Mouse (Mus musculus) limb, embryonic 13.5 days (tissue): ENCODE data around the gene Gm17349. TPM values are rescaled to one million over a fixed set of nuclear protein-coding genes. Genes with fewer than 3 reads are reported as not detected.

Experiments used
- ATAC-seq: fragments of 200-750 bp; cut with Nextera tagmentation; 2 replicates; pipeline ENCODE4 v1.8.0; 2017; ENCODE audit warnings: low read depth, moderate number of reproducible peaks, moderate TSS enrichment; ENCODE audit not compliant: low FRiP score
- H3K27ac ChIP-seq: fragments of 300-500 bp; sonication (generic); 2 replicates; pipeline ENCODE4 v1.5.1; 2015; ENCODE audit warnings: inconsistent platforms, mild to moderate bottlenecking, moderate library complexity
- H3K27me3 ChIP-seq: fragments of 300-500 bp; sonication (generic); 2 replicates; pipeline ENCODE4 v1.6.1; 2015; ENCODE audit warnings: mild to moderate bottlenecking, inconsistent platforms
- H3K36me3 ChIP-seq: fragments of 300-500 bp; sonication (generic); 2 replicates; pipeline ENCODE4 v1.6.1; 2015; ENCODE audit warnings: inconsistent platforms, mild to moderate bottlenecking, moderate library complexity
- H3K4me1 ChIP-seq: fragments of 300-500 bp; sonication (generic); 2 replicates; pipeline ENCODE4 v1.6.1; 2015; ENCODE audit warnings: inconsistent platforms
- H3K4me2 ChIP-seq: fragments of 300-500 bp; sonication (generic); replicated peaks from 2 replicates; pipeline ENCODE4 v1.6.1; 2015; ENCODE audit warnings: inconsistent platforms, mild to moderate bottlenecking, moderate library complexity
- H3K4me3 ChIP-seq: fragments of 300-500 bp; sonication (generic); 2 replicates; pipeline ENCODE4 v1.5.1; 2015; ENCODE audit warnings: moderate library complexity, mild to moderate bottlenecking, inconsistent platforms
- H3K9ac ChIP-seq: fragments of 300-500 bp; sonication (generic); 2 replicates; pipeline ENCODE4 v1.6.1; 2015; ENCODE audit warnings: mild to moderate bottlenecking, inconsistent platforms
- H3K9me3 ChIP-seq: fragments of 300-500 bp; sonication (generic); 2 replicates; pipeline ENCODE4 v1.6.1; 2016; ENCODE audit warnings: inconsistent platforms
- WGBS: fragments of 180-500 bp; shearing (Covaris S2); methylation state at CpG from one replicate; pipeline ENCODE4 v1.1.7; 2015; 5-methylcytosine and 5-hydroxymethylcytosine counted together
- polyA plus RNA-seq: library from polyadenylated mRNA; unstranded; fragments of >200 nt; fragmentation: Nextera tagmentation; extraction: Ambion mirVana; gene quantifications from 2 replicates; pipeline ENCODE4 v1.2.1, GENCODE M21; 2015

Gene Gm17349
- polyA plus RNA-seq, 1 experiment from 2014 or later, result not detected

GRCm38 (mm10) chr15:99715982-99716746 lies 10.9 kb upstream of the Gm17349 start:
- Histone ChIP-seq H3K4me3 (no peak overlapping the region), H3K27me3 (no peaks in the 10 kb centered on the region), H3K9ac (no peak overlapping the region), H3K36me3 (peaks cover 61% of the 10 kb centered on the region), H3K4me2 (no peak overlapping the region), H3K4me1 (peaks cover 11% of the 10 kb centered on the region; the same call in 1 of the 2 replicates), H3K27ac (no peak overlapping the region), H3K9me3 (no peaks in the 10 kb centered on the region)
- WGBS, result 67% methylated on average over 11 of the region's 11 CpGs
- no peak for ATAC-seq

GRCm38 (mm10) chr15:99715361-99715865 lies 10.1 kb upstream of the Gm17349 start:
- no peak for ATAC-seq
- no peaks in the 10 kb centered on the region for H3K9me3 ChIP-seq
- 80% methylated on average over 13 of the region's 13 CpGs for WGBS
- no peak overlapping the region for H3K4me3 ChIP-seq
- H3K27ac ChIP-seq, result no peak overlapping the region
- H3K36me3 ChIP-seq, result peaks cover 63% of the 10 kb centered on the region
- H3K4me1 ChIP-seq, result peaks cover 11% of the 10 kb centered on the region; the same call in 1 of the 2 replicates
- no peak overlapping the region for H3K4me2 ChIP-seq
- no peaks in the 10 kb centered on the region for H3K27me3 ChIP-seq
- H3K9ac ChIP-seq, result no peak overlapping the region

DNA sequence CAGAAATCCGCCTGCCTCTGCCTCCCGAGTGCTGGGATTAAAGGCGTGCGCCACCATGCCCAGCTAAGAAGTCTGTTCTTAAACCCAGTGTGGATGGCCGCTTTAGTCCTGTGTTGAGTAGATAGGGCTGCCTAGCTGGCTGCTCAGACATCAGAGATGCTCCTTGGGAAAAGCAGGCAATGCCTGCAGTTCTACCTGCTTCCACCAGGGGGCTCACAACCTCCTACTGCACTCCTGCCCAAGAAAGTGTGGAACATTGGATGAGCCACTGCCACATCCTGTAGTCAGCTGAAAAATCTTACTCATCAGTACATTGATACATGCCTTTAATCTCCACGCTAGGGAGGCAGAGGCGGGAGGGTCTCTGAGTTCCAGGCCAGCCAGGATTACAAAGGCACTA lies 9.6 kb upstream of the Gm17349 start:
- Histone ChIP-seq H3K27ac (no peak overlapping the region), H3K4me3 (no peak overlapping the region), H3K4me2 (no peak overlapping the region), H3K36me3 (peaks cover 68% of the 10 kb centered on the region), H3K27me3 (no peaks in the 10 kb centered on the region), H3K9me3 (no peaks in the 10 kb centered on the region), H3K9ac (no peak overlapping the region), H3K4me1 (peaks cover 11% of the 10 kb centered on the region; the same call in 1 of the 2 replicates)
- peak; percentile 22; the same call in 1 of the 2 replicates for ATAC-seq
- WGBS, result 55% methylated on average over 7 of the region's 7 CpGs

- WGBS, result 72% methylated on average over 4 of the region's 4 CpGs
- H3K9ac ChIP-seq, result no peak overlapping the region
- H3K4me3 ChIP-seq, result no peak overlapping the region
- no peaks in the 10 kb centered on the region for H3K27me3 ChIP-seq
- no peak overlapping the region for H3K4me2 ChIP-seq
- peaks cover 74% of the 10 kb centered on the region for H3K36me3 ChIP-seq
- peak overlapping the region; percentile 15; the same call in 1 of the 2 replicates for H3K27ac ChIP-seq
- H3K4me1 ChIP-seq, result peaks cover 11% of the 10 kb centered on the region; the same call in 1 of the 2 replicates
- no peak for ATAC-seq
- no peaks in the 10 kb centered on the region for H3K9me3 ChIP-seq
Observed at GRCm38 (mm10) chr15:99714206-99714605, 8.9 kb upstream of the Gm17349 start.

DNA sequence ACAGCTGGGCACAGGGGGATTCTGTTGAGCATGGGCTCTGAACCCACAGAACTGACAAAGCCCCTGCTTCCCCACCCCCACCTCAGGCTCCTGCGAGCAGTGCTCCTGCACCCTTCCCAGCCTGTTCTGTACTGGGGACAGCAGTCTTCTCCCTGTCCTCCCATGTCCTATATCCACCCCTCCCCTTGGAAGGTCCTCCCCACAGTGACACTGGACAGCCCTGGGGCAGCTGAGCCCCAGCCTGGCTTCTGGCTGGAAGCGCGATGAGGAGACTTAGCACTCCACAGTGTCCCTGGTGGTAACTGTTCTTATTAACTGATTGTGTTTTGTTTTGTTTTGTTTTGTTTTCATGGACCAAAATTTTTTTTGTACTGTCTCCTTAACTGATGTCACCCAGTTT lies 8.3 kb upstream of the Gm17349 start:
- WGBS, result 88% methylated on average over 3 of the region's 3 CpGs

DNA sequence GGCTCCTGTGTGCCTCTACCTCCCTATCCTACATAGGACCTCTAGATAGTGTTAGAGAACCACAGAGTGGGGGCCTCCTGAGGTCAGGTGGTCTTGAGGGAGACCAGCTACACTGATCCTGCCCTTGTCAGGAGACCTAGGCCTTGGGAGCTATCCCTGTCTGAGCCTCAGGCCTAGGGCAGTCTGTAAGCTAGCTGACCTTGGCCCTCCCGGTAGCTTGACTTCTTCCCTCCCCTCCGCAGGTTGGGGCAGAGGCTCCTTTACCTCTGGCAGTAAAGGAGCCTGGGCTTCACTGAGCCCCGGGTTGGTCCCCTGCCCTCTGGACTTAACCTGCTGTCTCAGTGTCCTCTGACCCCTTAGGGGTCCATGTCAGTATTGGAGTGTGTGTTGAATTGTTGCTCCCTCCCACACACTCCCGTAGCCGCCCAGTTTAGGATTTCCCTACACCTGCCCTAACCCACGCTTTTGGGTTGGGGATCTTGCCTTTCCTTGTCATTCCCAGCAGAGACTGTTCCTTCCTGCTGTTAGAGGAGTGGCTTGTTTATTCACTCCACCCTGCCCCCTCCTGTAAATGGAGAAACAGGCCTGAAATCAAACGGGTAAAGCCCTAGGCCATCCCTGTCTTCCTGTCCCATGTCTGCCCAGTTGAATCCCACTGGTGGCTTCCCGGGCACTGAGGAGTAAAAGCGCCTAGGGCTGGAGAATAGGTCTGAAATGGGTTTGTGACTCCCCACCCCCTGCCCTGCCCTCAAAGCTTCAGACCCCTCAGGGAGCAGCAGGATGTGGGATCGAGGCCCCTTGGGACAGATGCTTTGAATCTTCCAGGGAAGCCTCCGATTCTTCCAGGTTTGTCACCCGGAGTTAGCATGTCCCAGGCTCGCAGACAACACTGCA lies 7.6 kb upstream of the Gm17349 start:
- no peaks in the 10 kb centered on the region for H3K9me3 ChIP-seq
- H3K36me3 ChIP-seq, result peaks cover 75% of the 10 kb centered on the region
- peak; percentile 37; the same call in 1 of the 2 replicates for ATAC-seq
- H3K9ac ChIP-seq, result no peak overlapping the region
- H3K27me3 ChIP-seq, result no peaks in the 10 kb centered on the region
- WGBS, result 65% methylated on average over 13 of the region's 13 CpGs
- no peak overlapping the region for H3K27ac ChIP-seq
- H3K4me2 ChIP-seq, result no peak overlapping the region
- H3K4me3 ChIP-seq, result no peak overlapping the region
- peaks cover 11% of the 10 kb centered on the region; the same call in 1 of the 2 replicates for H3K4me1 ChIP-seq

More for the DNA sequence above, 8.3 kb upstream of the Gm17349 start:
- H3K4me2 ChIP-seq, result no peak overlapping the region
- no peak for ATAC-seq
- H3K4me3 ChIP-seq, result no peak overlapping the region
- no peaks in the 10 kb centered on the region for H3K27me3 ChIP-seq
- H3K4me1 ChIP-seq, result peaks cover 11% of the 10 kb centered on the region; the same call in 1 of the 2 replicates
- H3K36me3 ChIP-seq, result peaks cover 75% of the 10 kb centered on the region
- H3K9ac ChIP-seq, result no peak overlapping the region
- no peaks in the 10 kb centered on the region for H3K9me3 ChIP-seq
- no peak overlapping the region for H3K27ac ChIP-seq

- H3K27me3 ChIP-seq, result no peaks in the 10 kb centered on the region
- no peak overlapping the region for H3K9ac ChIP-seq
- H3K4me3 ChIP-seq, result no peak overlapping the region
- H3K27ac ChIP-seq, result no peak overlapping the region
- WGBS, result 68% methylated on average over 3 of the region's 3 CpGs
- H3K4me2 ChIP-seq, result no peak overlapping the region
- H3K9me3 ChIP-seq, result no peaks in the 10 kb centered on the region
- H3K4me1 ChIP-seq, result peaks cover 11% of the 10 kb centered on the region; the same call in 1 of the 2 replicates
- peaks cover 89% of the 10 kb centered on the region for H3K36me3 ChIP-seq
- ATAC-seq, result no peak
Observed at GRCm38 (mm10) chr15:99711491-99711890, 6.2 kb upstream of the Gm17349 start.

DNA sequence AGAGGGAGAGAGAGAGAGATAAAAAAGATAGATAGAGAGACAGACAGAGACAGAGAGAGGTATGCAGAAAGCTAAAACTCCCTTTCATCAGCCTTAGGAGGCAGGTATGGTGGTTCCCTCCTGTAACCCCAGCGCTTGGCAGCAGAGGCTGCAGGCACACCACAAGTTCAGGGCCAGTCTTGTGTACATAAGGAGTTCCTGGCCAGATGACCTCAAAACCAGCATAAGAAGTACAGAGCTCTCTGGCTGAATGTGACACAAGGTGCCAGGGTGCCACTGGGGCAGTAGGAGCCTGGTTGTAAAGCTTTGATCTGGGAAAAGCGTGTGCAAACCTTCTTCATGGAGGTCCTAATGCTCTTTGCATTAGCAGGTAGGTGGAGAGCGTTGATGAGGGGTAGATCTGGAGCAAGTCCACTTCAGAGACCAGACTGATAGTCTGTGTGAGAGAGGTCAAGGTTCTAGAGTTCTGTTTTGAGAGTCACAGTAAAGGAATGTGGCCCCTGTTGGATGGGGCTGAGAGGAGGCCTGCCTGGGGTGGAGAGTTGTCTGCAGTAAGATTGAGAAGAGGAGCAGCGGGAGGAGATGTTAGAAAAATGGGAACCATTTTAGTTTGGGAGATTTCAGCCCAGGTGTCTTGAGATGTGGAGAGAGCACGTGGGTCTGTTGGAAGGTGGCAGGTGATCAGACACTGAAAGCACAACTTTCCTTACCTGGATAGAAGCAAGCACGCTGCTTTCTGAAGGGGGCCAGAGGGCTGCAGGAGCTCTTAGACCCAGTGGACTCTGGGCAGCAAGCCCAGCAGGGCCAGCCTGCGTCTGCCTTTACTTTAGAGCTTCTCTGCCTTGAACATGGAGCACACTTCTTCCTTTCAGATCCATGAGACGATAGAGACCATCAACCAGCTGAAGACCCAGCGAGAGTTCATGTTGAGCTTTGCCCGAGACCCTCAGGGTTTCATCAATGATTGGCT lies 5.2 kb upstream of the Gm17349 start:
- no peak overlapping the region for H3K9ac ChIP-seq
- H3K36me3 ChIP-seq, result peaks cover 94% of the 10 kb centered on the region
- 0 out of 2 replicates have a peak, but pooled peaks cover 2% of the 10 kb centered on the region for H3K4me1 ChIP-seq
- H3K4me3 ChIP-seq, result no peak overlapping the region
- no peaks in the 10 kb centered on the region for H3K27me3 ChIP-seq
- ATAC-seq, result no peak
- WGBS, result 89% methylated on average over 10 of the region's 10 CpGs
- H3K27ac ChIP-seq, result no peak overlapping the region
- no peak overlapping the region for H3K4me2 ChIP-seq
- no peaks in the 10 kb centered on the region for H3K9me3 ChIP-seq

GRCm38 (mm10) chr15:99708176-99708575 lies 2.9 kb upstream of the Gm17349 start:
- Histone ChIP-seq H3K4me3 (no peak overlapping the region), H3K4me2 (no peak overlapping the region), H3K9ac (no peak overlapping the region), H3K4me1 (peaks cover 18% of the 10 kb centered on the region), H3K27ac (no peak overlapping the region), H3K9me3 (no peaks in the 10 kb centered on the region), H3K36me3 (peaks cover 93% of the 10 kb centered on the region), H3K27me3 (no peaks in the 10 kb centered on the region)
- no peak for ATAC-seq
- WGBS, result 92% methylated on average over 13 of the region's 13 CpGs

GRCm38 (mm10) chr15:99704881-99705280 lies 409 bp downstream of the Gm17349 start:
- no peak for ATAC-seq
- WGBS, result 84% methylated on average over 7 of the region's 7 CpGs
- peaks cover 61% of the 10 kb centered on the region for H3K36me3 ChIP-seq

More at GRCm38 (mm10) chr15:99704881-99705280, 409 bp downstream of the Gm17349 start:
- no peaks in the 10 kb centered on the region for H3K9me3 ChIP-seq
- H3K27me3 ChIP-seq, result no peaks in the 10 kb centered on the region
- peaks cover 29% of the 10 kb centered on the region for H3K4me1 ChIP-seq
- peak overlapping the region; percentile 43; the same call in 1 of the 2 replicates for H3K9ac ChIP-seq
- no peak overlapping the region for H3K27ac ChIP-seq
- peak overlapping the region; percentile 82; the same call in 1 of the 2 replicates for H3K4me2 ChIP-seq
- H3K4me3 ChIP-seq, result no peak overlapping the region
